Mouse (Mus musculus): ENCODE results near the gene Stkld1. TPM values are rescaled to one million over a fixed set of nuclear protein-coding genes. Genes with fewer than 3 reads are reported as not detected.

Stkld1 gene
- polyA plus RNA-seq, 1 experiment from 2014 or later: 0.08 TPM

DNA sequence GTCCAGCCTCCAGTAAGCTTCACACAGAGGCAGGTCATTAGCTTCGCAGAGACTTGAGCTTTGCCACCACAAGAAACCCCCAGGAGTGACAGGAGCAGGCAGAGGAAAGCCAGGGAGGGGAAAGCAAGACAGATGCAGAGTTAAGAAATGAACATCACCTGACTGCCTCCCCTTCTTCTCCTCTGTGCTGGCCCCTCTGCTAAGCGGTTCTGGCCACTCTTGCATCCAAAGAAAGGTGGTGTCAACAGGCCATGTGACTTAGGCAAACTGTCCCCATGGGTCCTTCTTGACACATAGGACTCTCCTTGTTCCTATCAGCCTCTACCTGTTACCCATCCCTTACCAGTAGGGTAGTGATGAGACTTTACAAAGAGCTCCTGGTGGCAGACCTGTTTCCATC, 27.9 kb upstream of the Stkld1 start:
- no peak for ATAC-seq (ENCODE audit: insufficient number of reproducible peaks, low FRiP score, low TSS enrichment, low read depth)
- Histone ChIP-seq H3K4me1 (ENCODE audit: control insufficient read depth, insufficient read depth, low read length) (peaks cover 21% of the 10 kb centered on the region), H3K9ac (ENCODE audit: low read length) (no peak overlapping the region), H3K36me3 (ENCODE audit: control insufficient read depth, insufficient read depth, low read length) (peaks cover 18% of the 10 kb centered on the region), H3K9me3 (ENCODE audit: control insufficient read depth, low read length) (no peaks in the 10 kb centered on the region), H3K4me3 (ENCODE audit: low read depth, low read length) (no peak overlapping the region), H3K27ac (replicated peaks; ENCODE audit: low read depth, low read length) (no peak overlapping the region), H3K27me3 (ENCODE audit: control insufficient read depth, insufficient read depth, low read length) (no peaks in the 10 kb centered on the region), H3K4me2 (ENCODE audit: low read depth, severe bottlenecking) (no peak overlapping the region)
- DNase-seq (ENCODE audit: low spot score): no peak
- 89% methylated on average over 2 of the region's 2 CpGs for WGBS

DNA sequence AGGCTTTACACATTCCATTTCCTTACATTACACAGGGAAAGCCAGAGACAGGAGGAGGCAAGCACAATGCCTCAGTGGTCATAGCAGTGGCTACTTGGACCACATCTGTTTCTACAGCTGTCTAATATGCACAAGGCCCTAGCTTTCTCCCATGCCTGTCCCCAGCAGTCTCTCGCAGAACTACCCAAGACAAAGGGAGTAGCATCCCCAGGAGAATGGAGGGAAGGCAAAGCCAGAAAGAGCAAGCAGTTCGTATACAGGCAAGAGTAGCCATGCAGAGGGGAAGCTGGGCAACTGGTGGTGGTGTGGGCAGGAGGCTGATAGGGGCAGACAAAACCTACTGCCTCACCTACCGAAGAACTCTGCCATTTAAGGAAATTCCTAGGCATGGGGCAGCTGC, 27.4 kb upstream of the Stkld1 start:
- Histone ChIP-seq H3K4me3 (ENCODE audit: low read depth, low read length) (no peak overlapping the region), H3K9me3 (ENCODE audit: control insufficient read depth, low read length) (no peaks in the 10 kb centered on the region), H3K36me3 (ENCODE audit: control insufficient read depth, insufficient read depth, low read length) (peaks cover 18% of the 10 kb centered on the region), H3K9ac (ENCODE audit: low read length) (no peak overlapping the region), H3K27me3 (ENCODE audit: control insufficient read depth, insufficient read depth, low read length) (no peaks in the 10 kb centered on the region), H3K4me2 (ENCODE audit: low read depth, severe bottlenecking) (no peak overlapping the region), H3K4me1 (ENCODE audit: control insufficient read depth, insufficient read depth, low read length) (peaks cover 21% of the 10 kb centered on the region), H3K27ac (replicated peaks; ENCODE audit: low read depth, low read length) (no peak overlapping the region)
- 91% methylated on average over 3 of the region's 3 CpGs for WGBS
- ATAC-seq (ENCODE audit: insufficient number of reproducible peaks, low FRiP score, low TSS enrichment, low read depth): no peak
- no peak for DNase-seq (ENCODE audit: low spot score)

DNA sequence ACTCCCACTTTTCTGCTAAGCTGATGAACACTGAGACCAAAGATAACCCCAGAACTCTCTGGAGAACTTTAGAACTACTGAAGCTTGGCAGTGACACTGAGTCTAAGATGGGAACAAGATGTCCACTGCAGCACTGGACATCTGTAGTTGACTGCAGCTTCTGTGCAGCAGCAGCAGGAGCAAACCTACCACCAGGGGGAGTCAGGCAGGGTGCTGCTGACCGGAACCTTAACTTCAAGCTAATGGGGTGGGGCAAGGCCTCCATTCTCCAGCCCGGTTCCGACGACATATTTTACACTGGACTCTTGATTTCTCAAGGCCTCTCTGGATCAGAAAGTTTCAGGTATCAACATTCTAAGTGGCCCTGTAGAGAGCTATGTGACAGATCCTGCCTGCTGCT, 26.7 kb upstream of the Stkld1 start:
- peaks cover 20% of the 10 kb centered on the region for H3K36me3 ChIP-seq (ENCODE audit: control insufficient read depth, insufficient read depth, low read length)
- H3K9ac ChIP-seq (ENCODE audit: low read length): no peak overlapping the region
- H3K4me3 ChIP-seq (ENCODE audit: low read depth, low read length): no peak overlapping the region
- WGBS: 67% methylated on average over 4 of the region's 4 CpGs
- no peak overlapping the region for H3K4me2 ChIP-seq (ENCODE audit: low read depth, severe bottlenecking)
- DNase-seq (ENCODE audit: low spot score) (peak; percentile 58), ATAC-seq (ENCODE audit: insufficient number of reproducible peaks, low FRiP score, low TSS enrichment, low read depth) (no peak)
- H3K27ac ChIP-seq (replicated peaks; ENCODE audit: low read depth, low read length): no peak overlapping the region
- H3K9me3 ChIP-seq (ENCODE audit: control insufficient read depth, low read length): no peaks in the 10 kb centered on the region
- no peaks in the 10 kb centered on the region for H3K27me3 ChIP-seq (ENCODE audit: control insufficient read depth, insufficient read depth, low read length)
- H3K4me1 ChIP-seq (ENCODE audit: control insufficient read depth, insufficient read depth, low read length): peaks cover 21% of the 10 kb centered on the region

DNA sequence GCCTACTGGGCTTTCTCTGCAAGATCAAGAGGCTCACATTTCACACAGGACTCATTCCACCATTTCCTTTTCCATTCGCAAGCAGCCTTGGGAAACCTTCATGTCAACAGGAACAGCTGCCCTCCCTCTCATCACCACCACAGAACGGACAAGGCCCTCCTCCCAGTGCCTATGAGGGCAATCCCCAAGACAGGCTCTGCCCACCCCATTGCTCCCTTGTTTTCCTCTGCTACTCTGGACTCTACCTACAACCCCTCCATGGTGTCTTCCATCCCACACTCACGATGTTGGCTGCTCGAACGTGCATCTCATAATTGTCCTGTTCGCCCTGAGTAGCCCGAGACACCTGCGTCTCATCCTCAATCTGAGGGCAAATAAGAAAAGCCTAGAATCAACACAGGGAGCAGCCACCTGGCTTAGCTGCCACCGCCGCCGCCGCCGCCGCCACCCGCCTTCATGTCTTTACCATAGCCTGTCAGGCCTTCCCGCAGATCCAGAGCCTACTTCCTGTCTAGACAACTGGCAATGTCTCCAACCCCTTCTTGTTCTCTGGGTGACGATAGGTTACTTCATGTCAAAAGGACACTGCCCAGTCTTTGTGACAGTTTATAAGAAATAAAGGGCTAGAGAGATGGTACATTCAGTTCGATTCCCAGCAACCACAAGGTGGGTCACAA, 25.0 kb upstream of the Stkld1 start:
- H3K36me3 ChIP-seq (ENCODE audit: control insufficient read depth, insufficient read depth, low read length): peaks cover 32% of the 10 kb centered on the region
- H3K9me3 ChIP-seq (ENCODE audit: control insufficient read depth, low read length): no peaks in the 10 kb centered on the region
- peak overlapping the region; percentile 60 for H3K4me2 ChIP-seq (ENCODE audit: low read depth, severe bottlenecking)
- no peak for DNase-seq (ENCODE audit: low spot score)
- 87% methylated on average over 18 of the region's 18 CpGs for WGBS
- peak overlapping the region; percentile 90 for H3K4me3 ChIP-seq (ENCODE audit: low read depth, low read length)
- no peak overlapping the region for H3K27ac ChIP-seq (replicated peaks; ENCODE audit: low read depth, low read length)
- H3K4me1 ChIP-seq (ENCODE audit: control insufficient read depth, insufficient read depth, low read length): peaks cover 17% of the 10 kb centered on the region
- ATAC-seq (ENCODE audit: insufficient number of reproducible peaks, low FRiP score, low TSS enrichment, low read depth): no peak
- H3K27me3 ChIP-seq (ENCODE audit: control insufficient read depth, insufficient read depth, low read length): no peaks in the 10 kb centered on the region
- H3K9ac ChIP-seq (ENCODE audit: low read length): peak overlapping the region; percentile 22; the same call in 1 of the 2 replicates

DNA sequence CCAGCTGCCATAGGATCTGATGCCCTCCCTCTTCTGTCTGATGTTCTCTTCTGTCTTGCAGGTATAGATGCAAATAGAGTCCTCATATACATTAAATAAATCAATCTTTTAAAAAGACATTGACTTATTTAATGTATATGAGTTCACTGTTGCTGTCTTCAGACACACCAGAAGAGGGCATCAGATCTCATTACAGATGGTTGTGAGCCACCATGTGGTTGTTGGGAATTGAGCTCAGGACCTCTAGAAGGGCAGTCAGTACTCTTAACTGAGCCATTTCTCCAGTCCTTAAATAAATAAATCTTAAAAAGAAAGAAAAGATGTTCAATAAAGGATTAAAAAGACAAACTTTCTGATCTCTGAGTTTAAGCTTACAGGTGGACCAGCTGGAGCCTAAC, 24.5 kb upstream of the Stkld1 start:
- no peaks in the 10 kb centered on the region for H3K9me3 ChIP-seq (ENCODE audit: control insufficient read depth, low read length)
- peak overlapping the region; percentile 60 for H3K4me2 ChIP-seq (ENCODE audit: low read depth, severe bottlenecking)
- no peak for ATAC-seq (ENCODE audit: insufficient number of reproducible peaks, low FRiP score, low TSS enrichment, low read depth)
- DNase-seq (ENCODE audit: low spot score): no peak
- no peaks in the 10 kb centered on the region for H3K27me3 ChIP-seq (ENCODE audit: control insufficient read depth, insufficient read depth, low read length)
- peak overlapping the region; percentile 90 for H3K4me3 ChIP-seq (ENCODE audit: low read depth, low read length)
- H3K9ac ChIP-seq (ENCODE audit: low read length): peak overlapping the region; percentile 81
- no peak overlapping the region for H3K27ac ChIP-seq (replicated peaks; ENCODE audit: low read depth, low read length)
- H3K36me3 ChIP-seq (ENCODE audit: control insufficient read depth, insufficient read depth, low read length): peaks cover 32% of the 10 kb centered on the region
- peaks cover 15% of the 10 kb centered on the region for H3K4me1 ChIP-seq (ENCODE audit: control insufficient read depth, insufficient read depth, low read length)

DNA sequence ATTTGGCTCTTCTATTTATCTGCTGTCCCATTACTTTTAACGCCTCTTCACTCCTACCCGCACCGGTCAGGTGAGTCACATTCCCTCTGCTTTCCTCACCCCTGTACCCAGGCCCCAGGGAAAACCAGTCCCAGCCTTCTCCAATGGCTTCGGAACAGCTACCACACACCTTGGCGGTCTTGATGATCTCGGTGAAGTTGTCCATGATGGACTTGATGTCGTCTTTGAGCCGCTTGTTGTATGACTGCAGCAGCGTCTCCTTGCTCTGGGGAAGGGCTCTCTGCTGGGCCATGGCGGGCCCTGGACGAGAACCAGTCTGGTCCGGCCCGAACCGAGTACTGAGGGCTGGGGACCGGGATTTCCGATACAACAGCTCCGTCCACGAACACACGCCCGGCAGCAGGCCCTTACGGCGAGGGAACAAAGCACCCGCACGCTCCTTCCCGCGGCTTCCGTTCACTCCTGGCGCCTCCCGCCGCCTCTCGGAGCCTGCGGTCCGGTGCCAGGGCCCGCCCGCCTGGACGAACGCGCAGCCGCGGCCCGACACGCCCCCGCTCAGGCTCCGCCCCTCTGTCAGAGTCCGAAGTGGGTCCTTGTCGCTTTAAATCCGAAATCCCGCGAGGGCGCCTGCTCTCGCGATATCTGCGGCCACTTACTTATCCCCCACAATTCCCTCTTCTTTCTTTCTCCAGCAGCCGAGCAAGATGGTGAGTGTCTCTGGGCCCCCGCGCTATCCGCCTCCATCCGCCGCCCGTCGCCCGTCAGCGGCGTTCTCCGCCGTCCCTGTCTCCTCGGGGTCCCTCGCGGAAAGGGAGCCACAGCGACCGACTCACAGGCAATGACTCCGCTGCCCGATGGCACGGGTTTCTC, 23.5 kb upstream of the Stkld1 start, which contains the start of the genes Med22 and Rpl7a:
Gene Med22, minus strand, starts transcription at position 554 of the 870 bp plus-strand sequence.
Gene Rpl7a, plus strand, starts transcription at position 641 of the 870 bp plus-strand sequence.
- H3K27me3 ChIP-seq (ENCODE audit: control insufficient read depth, insufficient read depth, low read length): no peaks in the 10 kb centered on the region
- ATAC-seq (ENCODE audit: insufficient number of reproducible peaks, low FRiP score, low TSS enrichment, low read depth) (peak; percentile 89), DNase-seq (ENCODE audit: low spot score) (peak; percentile 100)
- 1% methylated on average over 74 of the region's 74 CpGs for WGBS
- peak within 1 kb of the TSS; percentile 98 for H3K9ac ChIP-seq (ENCODE audit: low read length)
- H3K4me3 ChIP-seq (ENCODE audit: low read depth, low read length): peak within 1 kb of the TSS; percentile 90
- H3K4me2 ChIP-seq (ENCODE audit: low read depth, severe bottlenecking): peak within 1 kb of the TSS; percentile 93
- H3K4me1 ChIP-seq (ENCODE audit: control insufficient read depth, insufficient read depth, low read length): peaks cover 19% of the 10 kb centered on the region
- H3K27ac ChIP-seq (replicated peaks; ENCODE audit: low read depth, low read length): peak within 1 kb of the TSS; percentile 86
- no peaks in the 10 kb centered on the region for H3K9me3 ChIP-seq (ENCODE audit: control insufficient read depth, low read length)
- peaks cover 31% of the 10 kb centered on the region for H3K36me3 ChIP-seq (ENCODE audit: control insufficient read depth, insufficient read depth, low read length)

DNA sequence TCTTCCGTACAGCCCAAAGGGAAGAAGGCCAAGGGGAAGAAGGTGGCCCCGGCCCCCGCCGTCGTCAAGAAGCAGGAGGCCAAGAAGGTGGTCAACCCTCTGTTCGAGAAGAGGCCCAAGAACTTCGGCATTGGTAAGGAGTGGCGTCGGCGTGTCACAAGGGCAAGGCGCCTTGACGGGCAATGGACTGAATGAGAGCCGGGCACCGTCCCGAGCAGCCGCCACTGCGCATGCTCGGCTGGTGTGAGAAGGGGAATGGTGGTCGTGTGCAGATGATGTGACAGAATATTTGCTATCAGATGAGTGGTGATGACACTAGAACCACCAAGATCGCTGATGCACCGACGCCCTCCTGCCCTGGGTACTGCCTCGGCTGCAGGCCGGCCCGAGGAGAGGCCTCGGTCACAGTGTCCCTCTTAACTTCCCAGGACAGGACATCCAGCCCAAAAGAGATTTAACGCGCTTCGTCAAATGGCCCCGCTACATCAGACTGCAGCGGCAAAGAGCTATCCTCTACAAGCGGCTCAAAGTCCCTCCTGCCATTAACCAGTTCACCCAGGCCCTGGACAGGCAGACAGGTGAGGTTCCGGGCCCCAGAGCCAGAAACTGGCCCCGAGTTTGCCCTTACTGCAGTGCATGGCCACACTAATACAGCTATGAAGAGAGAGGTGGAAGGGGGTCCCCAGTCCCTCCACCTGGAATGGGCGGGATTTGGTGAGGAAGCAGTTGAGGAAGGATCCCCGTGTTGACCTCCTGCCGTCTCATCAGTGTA, 22.7 kb upstream of the Stkld1 start:
- Histone ChIP-seq H3K4me1 (ENCODE audit: control insufficient read depth, insufficient read depth, low read length) (peaks cover 21% of the 10 kb centered on the region), H3K27ac (replicated peaks; ENCODE audit: low read depth, low read length) (peak overlapping the region; percentile 86), H3K4me2 (ENCODE audit: low read depth, severe bottlenecking) (peak overlapping the region; percentile 93), H3K36me3 (ENCODE audit: control insufficient read depth, insufficient read depth, low read length) (peaks cover 27% of the 10 kb centered on the region), H3K9me3 (ENCODE audit: control insufficient read depth, low read length) (no peaks in the 10 kb centered on the region), H3K9ac (ENCODE audit: low read length) (peak overlapping the region; percentile 98), H3K27me3 (ENCODE audit: control insufficient read depth, insufficient read depth, low read length) (no peaks in the 10 kb centered on the region), H3K4me3 (ENCODE audit: low read depth, low read length) (peak overlapping the region; percentile 90)
- DNase-seq (ENCODE audit: low spot score) (peak; percentile 74), ATAC-seq (ENCODE audit: insufficient number of reproducible peaks, low FRiP score, low TSS enrichment, low read depth) (peak; percentile 7; the same call in 1 of the 2 replicates)
- 1% methylated on average over 37 of the region's 37 CpGs for WGBS

DNA sequence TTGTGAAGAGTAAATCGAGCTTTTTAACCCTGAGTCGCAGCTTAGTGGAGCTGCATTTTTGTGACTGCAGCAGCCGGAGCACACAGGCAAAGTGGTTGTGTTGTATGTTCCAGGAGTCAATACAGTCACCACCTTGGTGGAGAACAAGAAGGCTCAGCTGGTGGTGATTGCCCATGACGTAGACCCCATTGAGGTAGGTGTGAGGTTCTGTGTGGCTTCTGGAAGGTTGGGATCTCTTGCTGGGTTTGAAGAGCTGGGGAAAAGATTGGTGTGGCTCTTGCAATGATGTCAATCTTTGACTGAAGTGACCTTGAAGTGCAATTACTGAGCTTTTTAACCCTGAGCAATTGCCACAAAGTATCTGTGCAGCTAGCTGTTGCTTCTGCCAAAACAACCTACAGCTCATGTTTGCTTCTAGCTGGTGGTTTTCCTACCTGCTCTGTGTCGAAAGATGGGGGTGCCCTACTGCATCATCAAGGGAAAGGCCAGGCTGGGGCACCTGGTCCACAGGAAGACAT, 21.5 kb upstream of the Stkld1 start:
- H3K27ac ChIP-seq (replicated peaks; ENCODE audit: low read depth, low read length): no peak overlapping the region

More for the DNA sequence above, 21.5 kb upstream of the Stkld1 start:
- Histone ChIP-seq H3K4me1 (ENCODE audit: control insufficient read depth, insufficient read depth, low read length) (peaks cover 28% of the 10 kb centered on the region), H3K9me3 (ENCODE audit: control insufficient read depth, low read length) (no peaks in the 10 kb centered on the region), H3K36me3 (ENCODE audit: control insufficient read depth, insufficient read depth, low read length) (peaks cover 19% of the 10 kb centered on the region), H3K9ac (ENCODE audit: low read length) (peak overlapping the region; percentile 98), H3K4me3 (ENCODE audit: low read depth, low read length) (peak overlapping the region; percentile 90), H3K4me2 (ENCODE audit: low read depth, severe bottlenecking) (peak overlapping the region; percentile 93), H3K27me3 (ENCODE audit: control insufficient read depth, insufficient read depth, low read length) (no peaks in the 10 kb centered on the region)
- DNase-seq (ENCODE audit: low spot score) (no peak), ATAC-seq (ENCODE audit: insufficient number of reproducible peaks, low FRiP score, low TSS enrichment, low read depth) (no peak)
- WGBS: 73% methylated on average over 5 of the region's 5 CpGs
